Mouse (Mus musculus): Measurements from ENCODE around the gene Trpt1. TPM values are rescaled to one million over a fixed set of nuclear protein-coding genes. Genes with fewer than 3 reads are reported as not detected.

The Trpt1 gene
- 1.1 and 1.7 TPM in 2 replicates for polyA plus RNA-seq (2012)

GRCm38 (mm10) chr19:6996006-6996405 is at the start of gene Trpt1, which contains the start of gene Nudt22:
Trpt1 (plus strand) TSS chr19:6996131.
Nudt22 (minus strand) TSS chr19:6996117.

GRCm38 (mm10) chr19:6974211-6975205 is 21.4 kb upstream of the Trpt1 start, which contains the start of gene Ppp1r14b:
Ppp1r14b (plus strand) TSS chr19:6974968.

GRCm38 (mm10) chr19:6975537-6976521 is 20.1 kb upstream of the Trpt1 start, which contains the start of gene Plcb3:
Plcb3 (minus strand) TSS chr19:6976470.

GRCm38 (mm10) chr19:6980381-6981093 is 15.4 kb upstream of the Trpt1 start, which contains the start of gene Fkbp2:
Fkbp2 (minus strand) TSS chr19:6980501.

GRCm38 (mm10) chr19:6987061-6987903 is 8.6 kb upstream of the Trpt1 start, which contains the start of gene Vegfb:
Vegfb (minus strand) TSS chr19:6987651.

GRCm38 (mm10) chr19:6992011-6992858 is 3.7 kb upstream of the Trpt1 start, which contains the start of gene Dnajc4:
Dnajc4 (minus strand) TSS chr19:6992572.

GRCm38 (mm10) chr19:7019191-7019590 is 23.3 kb downstream of the Trpt1 start, which contains the start of gene Fermt3:
Fermt3 (minus strand) TSS chr19:7019469.

GRCm38 (mm10) chr19:7039841-7040636 is 44.1 kb downstream of the Trpt1 start, which contains the start of gene Stip1:
Stip1 (minus strand) TSS chr19:7039967.

Other genes starting within 250 kb of the Trpt1 start
- gene Rps6ka4, start 155.5 kb upstream of the Trpt1 start, polyA plus RNA-seq (2012) = 33.4 and 34.4 TPM in 2 replicates
- gene Ccdc88b, start 137.9 kb upstream of the Trpt1 start, polyA plus RNA-seq (2012) = 90.5 and 124 TPM in 2 replicates
- gene Trmt112, start 86.4 kb upstream of the Trpt1 start, polyA plus RNA-seq (2012) = 198 and 202 TPM in 2 replicates
- 539 and 682 TPM in 2 replicates for gene Prdx5, start 86.0 kb upstream of the Trpt1 start, polyA plus RNA-seq (2012)
- 55.6 and 62.2 TPM in 2 replicates for gene Esrra, start 74.3 kb upstream of the Trpt1 start, polyA plus RNA-seq (2012)
- 0.43 TPM in 1 of 2 replicates, not detected in the other for gene Catsperz, start 70.8 kb upstream of the Trpt1 start, polyA plus RNA-seq (2012)
- gene Kcnk4, start 61.6 kb upstream of the Trpt1 start, polyA plus RNA-seq (2012) = 0.02 TPM in 2 replicates
- 87.8 and 89.7 TPM in 2 replicates for gene Bad, start 54.3 kb upstream of the Trpt1 start, polyA plus RNA-seq (2012)
- 59.4 and 67.4 TPM in 2 replicates for gene Gpr137, start 53.7 kb upstream of the Trpt1 start, polyA plus RNA-seq (2012)
- 492 and 511 TPM in 2 replicates for gene Ppp1r14b, start 21.2 kb upstream of the Trpt1 start, polyA plus RNA-seq (2012)
- gene Plcb3, start 19.7 kb upstream of the Trpt1 start, polyA plus RNA-seq (2012) = 25.3 and 36.0 TPM in 2 replicates
- gene Fkbp2, start 15.6 kb upstream of the Trpt1 start, polyA plus RNA-seq (2012) = 373 and 400 TPM in 2 replicates
- 105 and 119 TPM in 2 replicates for gene Vegfb, start 8.5 kb upstream of the Trpt1 start, polyA plus RNA-seq (2012)
- 18.0 and 21.8 TPM in 2 replicates for gene Dnajc4, start 3.6 kb upstream of the Trpt1 start, polyA plus RNA-seq (2012)
- gene Nudt22, start within 50 bp of the Trpt1 start, polyA plus RNA-seq (2012) = 14.0 and 16.0 TPM in 2 replicates
- 645 and 679 TPM in 2 replicates for gene Fermt3, start 23.3 kb downstream of the Trpt1 start, polyA plus RNA-seq (2012)
- 123 and 137 TPM in 2 replicates for gene Stip1, start 43.8 kb downstream of the Trpt1 start, polyA plus RNA-seq (2012)
- gene Macrod1, start 60.7 kb downstream of the Trpt1 start, polyA plus RNA-seq (2012) = 87.5 and 120 TPM in 2 replicates
- 0.02 TPM in 1 of 2 replicates, not detected in the other for gene Flrt1, start 109.6 kb downstream of the Trpt1 start, polyA plus RNA-seq (2012)
- 113 and 121 TPM in 2 replicates for gene Otub1, start 210.2 kb downstream of the Trpt1 start, polyA plus RNA-seq (2012)
- gene Cox8a, start 221.5 kb downstream of the Trpt1 start, polyA plus RNA-seq (2012) = 338 and 372 TPM in 2 replicates
- 36.6 and 37.8 TPM in 2 replicates for gene Naa40, start 245.1 kb downstream of the Trpt1 start, polyA plus RNA-seq (2012)